ENCODE assay signal across 8 mouse cellular contexts in genomic region chr12:12622712-12623292, GRCm38 (mm10).
DNase-seq lines count a peak whose midpoint lies in the region; ATAC-seq and TF ChIP-seq lines count a peak whose summit lies in the region.

No protein-coding gene starts in this region.

- no peak overlapping the region for H3K4me3 ChIP-seq in ES-Bruce4 (ENCODE audit: low read depth, low read length)
- no peak overlapping the region for H3K4me3 ChIP-seq in forebrain, embryonic 11.5 days (ENCODE audit: low read depth, low read length)
- no peak overlapping the region for H3K4me3 ChIP-seq in liver, embryonic 14.5 days (ENCODE audit: insufficient read depth in 1 of 2, low read depth in 2 of 2, low read length in 2 of 2)
- H3K4me3 ChIP-seq in neural tube, embryonic 15.5 days (replicated peaks): no peak overlapping the region
- H3K4me3 ChIP-seq in thymus, adult 2 months (ENCODE audit: control insufficient read depth, insufficient read depth, low read length): no peak overlapping the region

- no peak overlapping the region for H3K9ac ChIP-seq in ES-Bruce4 (ENCODE audit: low read depth, poor library complexity, severe bottlenecking)
- H3K9ac ChIP-seq in forebrain, embryonic 11.5 days (ENCODE audit: low read length): no peak overlapping the region
- H3K9ac ChIP-seq in liver, embryonic 14.5 days (replicated peaks): no peak overlapping the region
- no peak overlapping the region for H3K9ac ChIP-seq in neural tube, embryonic 15.5 days (replicated peaks)

- peak; percentile 73 for TF ChIP-seq CTCF in ES-Bruce4 (IDR thresholded peaks at IDR 0.05; ENCODE audit: low read depth, low read length)
- peak; percentile 75 for TF ChIP-seq CTCF in liver, embryonic 14.5 days (IDR thresholded peaks at IDR 0.05; ENCODE audit: low read depth)
- no peak for TF ChIP-seq CTCF in thymus, adult 2 months (IDR thresholded peaks at IDR 0.05; ENCODE audit: borderline replicate concordance, control insufficient read depth, extremely low read depth, insufficient read depth, low read length, poor library complexity)

- H3K36me3 ChIP-seq in ES-Bruce4 (ENCODE audit: control insufficient read depth, insufficient read depth, low read length, poor library complexity, severe bottlenecking): no peaks in the 10 kb centered on the region
- no peaks in the 10 kb centered on the region for H3K36me3 ChIP-seq in forebrain, embryonic 11.5 days (ENCODE audit: control insufficient read depth, insufficient read depth, low read length)
- no peaks in the 10 kb centered on the region for H3K36me3 ChIP-seq in liver, embryonic 14.5 days (replicated peaks; ENCODE audit: control insufficient read depth, insufficient read depth, low read depth)
- no peaks in the 10 kb centered on the region for H3K36me3 ChIP-seq in neural tube, embryonic 15.5 days
- H3K36me3 ChIP-seq in thymus, adult 2 months (ENCODE audit: control insufficient read depth, insufficient read depth, low read length): no peaks in the 10 kb centered on the region

- H3K27me3 ChIP-seq in ES-Bruce4 (ENCODE audit: control insufficient read depth, insufficient read depth, low read length, poor library complexity, severe bottlenecking): no peaks in the 10 kb centered on the region
- H3K27me3 ChIP-seq in forebrain, embryonic 11.5 days (ENCODE audit: control insufficient read depth, insufficient read depth, low read length): no peaks in the 10 kb centered on the region
- H3K27me3 ChIP-seq in liver, embryonic 14.5 days (ENCODE audit: control insufficient read depth, insufficient read depth, low read length): no peaks in the 10 kb centered on the region
- H3K27me3 ChIP-seq in neural tube, embryonic 15.5 days (replicated peaks): no peaks in the 10 kb centered on the region
- no peaks in the 10 kb centered on the region for H3K27me3 ChIP-seq in thymus, adult 2 months (ENCODE audit: control insufficient read depth, insufficient read depth, low read length)

- H3K9me3 ChIP-seq in ES-Bruce4 (replicated peaks; ENCODE audit: control insufficient read depth, insufficient read depth, low read length, poor library complexity, severe bottlenecking): no peaks in the 10 kb centered on the region
- H3K9me3 ChIP-seq in forebrain, embryonic 11.5 days (ENCODE audit: control insufficient read depth, low read length): no peaks in the 10 kb centered on the region; the same call in 1 of the 2 replicates
- no peaks in the 10 kb centered on the region for H3K9me3 ChIP-seq in liver, embryonic 14.5 days (ENCODE audit: control insufficient read depth, low read length)
- H3K9me3 ChIP-seq in neural tube, embryonic 15.5 days (replicated peaks): no peaks in the 10 kb centered on the region

- no peak overlapping the region for H3K4me2 ChIP-seq in forebrain, embryonic 11.5 days (ENCODE audit: low read depth, low read length, severe bottlenecking)
- no peak overlapping the region for H3K4me2 ChIP-seq in liver, embryonic 14.5 days (ENCODE audit: low read depth)
- H3K4me2 ChIP-seq in neural tube, embryonic 15.5 days: no peak overlapping the region

- intact Hi-C loops in heart, postnatal 10 days (cut with DNase I): loop anchor here (1.0 to 2.0 kb wide), 3 partner anchors 202 to 592 kb away; no protein-coding TSS in a partner anchor

- TF ChIP-seq EP300 in ES-Bruce4 (IDR thresholded peaks at IDR 0.05; ENCODE audit: insufficient read depth, low read depth, low read length): 0 out of 2 replicates have a peak, but pooled peaks have one; percentile 16
- no peak for TF ChIP-seq EP300 in liver, embryonic 14.5 days (IDR thresholded peaks at IDR 0.05; ENCODE audit: low read depth)

- ATAC-seq in forebrain, embryonic 11.5 days (replicated peaks; ENCODE audit: low FRiP score): peak; percentile 83
- no peak for ATAC-seq in liver, embryonic 14.5 days (ENCODE audit: insufficient read depth)
- ATAC-seq in neural tube, embryonic 15.5 days (ENCODE audit: low FRiP score): peak; percentile 83

- no peak for TF ChIP-seq POLR2A in ES-Bruce4 (IDR thresholded peaks at IDR 0.05; ENCODE audit: insufficient read depth, low read length)
- no peak for TF ChIP-seq POLR2A in thymus, adult 2 months (IDR thresholded peaks at IDR 0.05; ENCODE audit: control insufficient read depth, extremely low read depth, insufficient read depth, low read length, poor library complexity)

- H3K27ac ChIP-seq in ES-Bruce4 (ENCODE audit: insufficient read depth, low read length): no peak overlapping the region
- H3K27ac ChIP-seq in forebrain, embryonic 11.5 days (ENCODE audit: low read depth, low read length): no peak overlapping the region
- no peak overlapping the region for H3K27ac ChIP-seq in liver, embryonic 14.5 days
- H3K27ac ChIP-seq in neural tube, embryonic 15.5 days (replicated peaks): no peak overlapping the region
- H3K27ac ChIP-seq in thymus, adult 2 months (ENCODE audit: control insufficient read depth, insufficient read depth, low read length): no peak overlapping the region

- 16% methylated on average over 5 of the region's 5 CpGs for WGBS in forebrain, embryonic 11.5 days
- 28% methylated on average over 5 of the region's 5 CpGs for WGBS in liver, embryonic 14.5 days (ENCODE audit: insufficient replicate concordance)
- 17% methylated on average over 5 of the region's 5 CpGs for WGBS in neural tube, embryonic 15.5 days
- WGBS in thymus, adult 2 months: 30% methylated on average over 5 of the region's 5 CpGs

- DNase-seq in c-Kit-positive CD71-negative TER-119-negative erythroid progenitor cells, embryonic 14.5 days (ENCODE audit: low read depth): peak; percentile 60
- peak; percentile 90 for DNase-seq in forebrain, embryonic 11.5 days (ENCODE audit: low spot score)
- DNase-seq in heart, postnatal 10 days: peak; percentile 81 to 89
- peak; percentile 92 to 93 for DNase-seq in kidney, postnatal 4 days
- DNase-seq in liver, embryonic 14.5 days (ENCODE audit: low read depth in 3 of 3, low spot score in 3 of 3): peak; percentile 30 to 33 (median 31)
- peak; percentile 59 for DNase-seq in thymus, adult 2 months

- no peaks in the 10 kb centered on the region for H3K4me1 ChIP-seq in ES-Bruce4 (ENCODE audit: control insufficient read depth, insufficient read depth, low read length)
- H3K4me1 ChIP-seq in forebrain, embryonic 11.5 days (replicated peaks; ENCODE audit: control insufficient read depth, insufficient read depth, low read length): peaks cover 14% of the 10 kb centered on the region
- no peaks in the 10 kb centered on the region for H3K4me1 ChIP-seq in liver, embryonic 14.5 days (replicated peaks; ENCODE audit: control insufficient read depth in 2 of 2, insufficient read depth in 2 of 2, low read length in 1 of 2)
- 0 out of 2 replicates have a peak, but pooled peaks cover 4% of the 10 kb centered on the region for H3K4me1 ChIP-seq in neural tube, embryonic 15.5 days
- no peaks in the 10 kb centered on the region for H3K4me1 ChIP-seq in thymus, adult 2 months (replicated peaks; ENCODE audit: control insufficient read depth, insufficient read depth, low read length)

Comparison
In these comparisons a context has a peak if more than half of its experiments do, and no peak if none do; other contexts are left out.
1. DNase-seq: peak in every context shown above with its lines; median percentile 92 in kidney, postnatal 4 days; 90 in forebrain, embryonic 11.5 days; 85 in heart, postnatal 10 days; 60 in c-Kit-positive CD71-negative TER-119-negative erythroid progenitor cells, embryonic 14.5 days; 59 in thymus, adult 2 months; 31 in liver, embryonic 14.5 days.